Mouse (Mus musculus) stomach, postnatal 0 days (tissue): ENCODE measurements around the gene Mul1. TPM values are rescaled to one million over a fixed set of nuclear protein-coding genes. Genes with fewer than 3 reads are reported as not detected.

Experiments
- ATAC-seq: fragments of 200-750 bp; cut with Nextera tagmentation; 2 replicates; pipeline ENCODE4 v1.8.0; 2017; ENCODE audit not compliant: low FRiP score, low TSS enrichment
- DNase-seq: peaks from one replicate; pipeline ENCODE4 v3.0.0-alpha.2; 2016; ENCODE audit warnings: low spot score
- H3K27ac ChIP-seq: fragments of 300-500 bp; sonication (generic); replicated peaks from 2 replicates; pipeline ENCODE4 v1.5.1; 2014; ENCODE audit warnings: mild to moderate bottlenecking, control low read depth
- H3K27me3 ChIP-seq: fragments of 300-500 bp; sonication (generic); 2 replicates; pipeline ENCODE4 v1.6.1; 2014; ENCODE audit warnings: low read length; ENCODE audit not compliant: control insufficient read depth, insufficient read depth
- H3K36me3 ChIP-seq: fragments of 300-500 bp; sonication (generic); 2 replicates; pipeline ENCODE4 v1.6.1; 2014; ENCODE audit warnings: low read length, mixed read lengths; ENCODE audit not compliant: control insufficient read depth, insufficient read depth
- H3K4me1 ChIP-seq: fragments of 300-500 bp; sonication (generic); replicated peaks from 2 replicates; pipeline ENCODE4 v1.6.1; 2014; ENCODE audit warnings: antibody characterized with exemption; ENCODE audit not compliant: control insufficient read depth, insufficient read depth
- H3K4me2 ChIP-seq: fragments of 300-500 bp; sonication (generic); replicated peaks from 2 replicates; pipeline ENCODE4 v1.6.1; 2014; ENCODE audit warnings: low read depth, mild to moderate bottlenecking, control low read depth, moderate library complexity
- H3K4me3 ChIP-seq: fragments of 300-500 bp; sonication (generic); 2 replicates; pipeline ENCODE4 v1.5.1; 2014; ENCODE audit warnings: low read depth, low read length, control low read depth
- H3K9ac ChIP-seq: fragments of 300-500 bp; sonication (generic); 2 replicates; pipeline ENCODE4 v1.6.1; 2014; ENCODE audit warnings: mild to moderate bottlenecking, low read length, control low read depth, mixed read lengths
- H3K9me3 ChIP-seq: fragments of 300-500 bp; sonication (generic); 2 replicates; pipeline ENCODE4 v1.6.1; 2016; ENCODE audit warnings: low read length; ENCODE audit not compliant: control insufficient read depth
- CTCF ChIP-seq: IDR thresholded peaks from 2 replicates; pipeline ENCODE4 v1.5.1; 2016; ENCODE audit warnings: antibody characterized with exemption, low read depth, mild to moderate bottlenecking, moderate library complexity
- EP300 ChIP-seq: optimal IDR thresholded peaks from 2 replicates; pipeline ENCODE3; 2016; ENCODE audit warnings: antibody characterized with exemption
- whole genome bisulfite sequencing: fragments of 180-500 bp; shearing (Covaris S2); extraction: QIAGEN DNeasy Blood & Tissue Kit; methylation state at CpG from one replicate; pipeline ENCODE4 v1.1.7; 2014; 5-methylcytosine and 5-hydroxymethylcytosine counted together
- polyA plus RNA-seq: library from polyadenylated mRNA; unstranded; fragments of >200 nt; fragmentation: Nextera tagmentation; extraction: Ambion mirVana; gene quantifications from 2 replicates; pipeline ENCODE4 v1.2.1, GENCODE M21; 2015

Mul1 gene
- polyA plus RNA-seq, 1 experiment from 2014 or later, result 17.1 TPM

- no peak for ATAC-seq
- peak; percentile 53 for DNase-seq
- Histone ChIP-seq H3K4me1 (no peaks in the 10 kb centered on the region), H3K9me3 (no peaks in the 10 kb centered on the region), H3K27me3 (no peaks in the 10 kb centered on the region), H3K9ac (no peak overlapping the region), H3K27ac (no peak overlapping the region), H3K4me3 (no peak overlapping the region), H3K4me2 (no peak overlapping the region), H3K36me3 (no peaks in the 10 kb centered on the region)
- TF ChIP-seq CTCF, result peak; percentile 73
- TF ChIP-seq EP300, result no peak
- WGBS, result 40% methylated on average over 3 of the region's 3 CpGs
Measured at GRCm38 (mm10) chr4:138429778-138430177, 4.7 kb upstream of the Mul1 start.

GRCm38 (mm10) chr4:138431340-138431739, 3.1 kb upstream of the Mul1 start:
- Histone ChIP-seq H3K9ac (no peak overlapping the region), H3K27me3 (no peaks in the 10 kb centered on the region), H3K4me3 (no peak overlapping the region), H3K4me1 (0 out of 2 replicates have a peak, but pooled peaks cover 2% of the 10 kb centered on the region), H3K36me3 (no peaks in the 10 kb centered on the region), H3K27ac (no peak overlapping the region), H3K4me2 (no peak overlapping the region), H3K9me3 (no peaks in the 10 kb centered on the region)
- TF ChIP-seq EP300 (no peak), CTCF (no peak)
- ATAC-seq, result no peak
- DNase-seq, result no peak
- whole genome bisulfite sequencing, result 43% methylated on average over 8 of the region's 8 CpGs

- DNase-seq, result no peak
- ATAC-seq, result no peak
- 40% methylated on average over 3 of the region's 3 CpGs for WGBS
- H3K4me3 ChIP-seq, result no peak overlapping the region
- no peak overlapping the region for H3K9ac ChIP-seq
- no peaks in the 10 kb centered on the region for H3K9me3 ChIP-seq
- TF ChIP-seq CTCF (no peak), EP300 (no peak)
- H3K4me2 ChIP-seq, result no peak overlapping the region
- peaks cover 22% of the 10 kb centered on the region; the same call in 1 of the 2 replicates for H3K36me3 ChIP-seq
- no peaks in the 10 kb centered on the region for H3K27me3 ChIP-seq
- 0 out of 2 replicates have a peak, but pooled peaks cover 2% of the 10 kb centered on the region for H3K4me1 ChIP-seq
- H3K27ac ChIP-seq, result no peak overlapping the region
Measured at GRCm38 (mm10) chr4:138440062-138440461, 5.6 kb downstream of the Mul1 start.

GRCm38 (mm10) chr4:138444941-138445340, 10.5 kb downstream of the Mul1 start:
- Histone ChIP-seq H3K4me3 (no peak overlapping the region), H3K9ac (no peak overlapping the region), H3K36me3 (peaks cover 7% of the 10 kb centered on the region; the same call in 1 of the 2 replicates), H3K27ac (no peak overlapping the region), H3K9me3 (no peaks in the 10 kb centered on the region), H3K4me2 (no peak overlapping the region), H3K4me1 (no peaks in the 10 kb centered on the region), H3K27me3 (no peaks in the 10 kb centered on the region)
- WGBS, result 19% methylated on average over 5 of the region's 5 CpGs
- ATAC-seq (no peak), DNase-seq (no peak)
- TF ChIP-seq CTCF (no peak), EP300 (no peak)

- H3K9ac ChIP-seq, result no peak overlapping the region
- H3K27ac ChIP-seq, result no peak overlapping the region
- no peaks in the 10 kb centered on the region for H3K27me3 ChIP-seq
- H3K9me3 ChIP-seq, result no peaks in the 10 kb centered on the region
- TF ChIP-seq CTCF (no peak), EP300 (no peak)
- H3K36me3 ChIP-seq, result no peaks in the 10 kb centered on the region
- H3K4me2 ChIP-seq, result no peak overlapping the region
- no peak for ATAC-seq
- no peak overlapping the region for H3K4me3 ChIP-seq
- H3K4me1 ChIP-seq, result no peaks in the 10 kb centered on the region
- WGBS, result 23% methylated on average over 13 of the region's 13 CpGs
- no peak for DNase-seq
Measured at GRCm38 (mm10) chr4:138446981-138447380, 12.5 kb downstream of the Mul1 start.

- Histone ChIP-seq H3K27ac (no peak overlapping the region), H3K9ac (no peak overlapping the region), H3K4me2 (no peak overlapping the region), H3K4me1 (no peaks in the 10 kb centered on the region), H3K36me3 (no peaks in the 10 kb centered on the region), H3K4me3 (no peak overlapping the region), H3K9me3 (no peaks in the 10 kb centered on the region), H3K27me3 (no peaks in the 10 kb centered on the region)
- DNase-seq, result peak; percentile 92
- WGBS, result 0% methylated on average over 8 of the region's 8 CpGs
- ATAC-seq, result peak; percentile 83
- TF ChIP-seq EP300 (no peak), CTCF (peak; percentile 99)
Measured at GRCm38 (mm10) chr4:138447387-138447786, 12.9 kb downstream of the Mul1 start.
